Mouse (Mus musculus) erythroblast, embryonic 14.5 days (primary cell): Measurements from ENCODE around the gene Cilp2. TPM values are rescaled to one million over a fixed set of nuclear protein-coding genes. Genes with fewer than 3 reads are reported as not detected.

ENCODE experiments used
- H3K27me3 ChIP-seq: 2 replicates; pipeline ENCODE4 v1.6.1; 2012; ENCODE audit warnings: inconsistent platforms; ENCODE audit not compliant: control insufficient read depth
- H3K36me3 ChIP-seq: 2 replicates; pipeline ENCODE4 v1.6.1; 2012; ENCODE audit warnings: mild to moderate bottlenecking, inconsistent platforms; ENCODE audit not compliant: control insufficient read depth
- H3K4me1 ChIP-seq: 2 replicates; pipeline ENCODE4 v1.6.1; 2012; ENCODE audit warnings: inconsistent platforms; ENCODE audit not compliant: control insufficient read depth
- H3K4me3 ChIP-seq: replicated peaks from 2 replicates; pipeline ENCODE3; 2012; ENCODE audit warnings: moderate library complexity, mild to moderate bottlenecking, inconsistent platforms
- H3K9me3 ChIP-seq: 2 replicates; pipeline ENCODE4 v1.6.1; 2012; ENCODE audit warnings: low read length, inconsistent platforms, mixed read lengths; ENCODE audit not compliant: control insufficient read depth
- GATA1 ChIP-seq: IDR thresholded peaks from 2 replicates; pipeline ENCODE4 v1.6.1; 2012; ENCODE audit warnings: low read length, inconsistent platforms, mixed read lengths
- TAL1 ChIP-seq: IDR thresholded peaks from 3 replicates; pipeline ENCODE4 v1.6.1; 2012; ENCODE audit warnings: low read length, inconsistent platforms, mixed read lengths
- polyA plus RNA-seq: library from polyadenylated mRNA; stranded (reverse); fragments of >175 nt; gene quantifications from 2 replicates; pipeline ENCODE4 v1.2.3, GENCODE M21; 2012

The Cilp2 gene
- polyA plus RNA-seq, 1 experiment: not detected

DNA sequence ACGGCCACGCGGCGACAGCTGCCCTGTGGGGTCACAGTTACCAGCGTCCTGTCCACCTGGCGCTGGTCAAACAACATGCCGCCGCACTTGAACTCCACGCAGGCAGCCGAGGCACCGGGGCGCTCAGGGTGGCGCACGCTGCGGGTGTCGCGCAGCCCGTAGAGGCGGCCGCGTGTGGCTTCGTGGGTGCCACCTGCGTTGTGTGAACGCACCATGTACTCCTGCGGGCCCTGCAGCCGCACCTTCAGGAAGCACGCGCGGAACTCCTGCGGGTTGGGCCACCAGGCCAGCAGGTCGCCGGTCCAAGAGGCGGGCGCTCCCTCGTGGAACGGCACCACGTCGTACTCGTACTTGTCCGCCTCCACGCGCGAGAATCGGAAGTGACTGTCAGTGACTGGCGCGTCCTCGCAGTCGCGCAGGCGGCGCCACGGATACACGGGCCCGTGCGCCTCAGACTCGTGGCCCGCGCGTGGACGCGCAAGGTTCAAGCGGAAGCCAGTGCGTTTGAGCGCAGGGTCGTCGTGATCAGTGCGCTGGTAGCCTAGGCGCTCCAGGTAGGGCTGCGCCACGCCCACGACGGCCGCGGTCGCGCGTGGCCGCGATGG, 6.1 kb downstream of the Cilp2 start:
- peaks cover 15% of the 10 kb centered on the region for H3K4me1 ChIP-seq
- H3K4me3 ChIP-seq: no peak overlapping the region

DNA sequence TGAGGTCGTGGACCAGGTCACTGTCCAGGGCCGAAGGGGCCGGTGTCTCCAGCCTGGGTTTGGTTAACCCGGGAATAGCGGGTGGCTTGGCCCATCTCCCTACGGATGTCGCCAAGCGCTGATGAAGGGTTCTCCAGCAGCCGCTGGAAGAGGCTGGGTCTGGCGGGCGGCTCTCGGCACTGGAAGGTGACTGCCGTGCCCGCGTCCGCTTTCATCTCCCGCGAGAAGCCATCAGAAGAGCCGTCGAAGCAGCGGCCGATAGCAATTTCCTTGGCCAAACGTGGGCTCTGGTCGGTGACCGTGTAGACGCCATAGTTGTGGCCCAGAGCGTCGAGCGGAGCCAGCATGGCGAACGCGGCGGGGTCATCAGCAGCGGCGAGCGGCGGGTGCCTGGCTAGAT, 6.6 kb downstream of the Cilp2 start:
- TF ChIP-seq TAL1 (no peak), GATA1 (no peak)
- peaks cover 76% of the 10 kb centered on the region for H3K27me3 ChIP-seq
- H3K4me1 ChIP-seq: peaks cover 15% of the 10 kb centered on the region
- no peaks in the 10 kb centered on the region for H3K36me3 ChIP-seq
- no peak overlapping the region for H3K4me3 ChIP-seq
- peaks cover 29% of the 10 kb centered on the region for H3K9me3 ChIP-seq

More for the DNA sequence above, 6.1 kb downstream of the Cilp2 start:
- Histone ChIP-seq H3K9me3 (peaks cover 29% of the 10 kb centered on the region), H3K27me3 (peaks cover 81% of the 10 kb centered on the region), H3K36me3 (no peaks in the 10 kb centered on the region)
- TF ChIP-seq GATA1: no peak
- TF ChIP-seq TAL1: no peak

DNA sequence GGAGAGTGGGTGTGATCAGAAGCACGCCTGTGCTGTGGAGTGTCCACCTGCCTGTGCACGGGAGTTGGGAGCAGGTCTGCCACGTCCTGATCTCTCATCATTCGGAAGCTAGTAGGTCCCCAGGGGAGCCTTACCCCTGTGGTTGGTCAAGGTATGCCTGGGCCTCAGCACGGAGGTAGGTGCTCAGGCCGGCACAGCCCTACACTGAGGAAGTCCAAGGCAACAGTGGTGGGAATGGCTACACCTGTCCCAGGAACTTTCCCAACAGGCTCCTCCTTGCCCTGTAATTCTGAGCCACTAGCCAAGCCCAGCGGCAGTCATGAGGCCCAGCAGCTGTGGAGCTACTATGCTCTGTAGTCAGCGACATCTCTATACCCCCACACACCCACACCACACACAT, 7.8 kb downstream of the Cilp2 start:
- H3K36me3 ChIP-seq: no peaks in the 10 kb centered on the region
- H3K4me3 ChIP-seq: no peak overlapping the region
- peaks cover 29% of the 10 kb centered on the region for H3K9me3 ChIP-seq
- no peak for TF ChIP-seq GATA1
- no peak for TF ChIP-seq TAL1
- peaks cover 13% of the 10 kb centered on the region for H3K4me1 ChIP-seq
- H3K27me3 ChIP-seq: peaks cover 64% of the 10 kb centered on the region

DNA sequence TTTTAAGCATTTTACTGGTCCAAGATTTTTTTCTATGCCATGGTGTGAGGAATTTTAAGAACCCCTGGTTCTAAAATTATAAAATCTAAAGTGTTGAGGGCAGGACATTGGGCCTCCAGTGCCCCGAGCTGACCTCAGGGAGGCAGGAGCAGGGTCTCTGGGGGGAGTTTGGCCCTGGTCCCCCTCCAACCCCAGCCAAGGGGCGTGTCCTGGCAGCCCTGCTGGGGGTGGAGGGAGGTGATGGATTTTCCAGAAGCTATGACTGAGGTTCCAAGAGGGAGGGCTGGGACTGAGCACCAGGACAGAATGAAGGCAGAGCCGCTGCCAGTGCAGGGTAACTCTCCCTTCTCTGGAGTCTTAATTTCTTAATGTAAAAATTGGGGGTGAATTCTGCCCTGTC, 9.5 kb downstream of the Cilp2 start:
- H3K4me1 ChIP-seq: peaks cover 13% of the 10 kb centered on the region
- H3K27me3 ChIP-seq: peaks cover 47% of the 10 kb centered on the region
- no peak overlapping the region for H3K4me3 ChIP-seq
- no peaks in the 10 kb centered on the region for H3K36me3 ChIP-seq
- H3K9me3 ChIP-seq: peaks cover 25% of the 10 kb centered on the region
- no peak for TF ChIP-seq TAL1
- no peak for TF ChIP-seq GATA1

DNA sequence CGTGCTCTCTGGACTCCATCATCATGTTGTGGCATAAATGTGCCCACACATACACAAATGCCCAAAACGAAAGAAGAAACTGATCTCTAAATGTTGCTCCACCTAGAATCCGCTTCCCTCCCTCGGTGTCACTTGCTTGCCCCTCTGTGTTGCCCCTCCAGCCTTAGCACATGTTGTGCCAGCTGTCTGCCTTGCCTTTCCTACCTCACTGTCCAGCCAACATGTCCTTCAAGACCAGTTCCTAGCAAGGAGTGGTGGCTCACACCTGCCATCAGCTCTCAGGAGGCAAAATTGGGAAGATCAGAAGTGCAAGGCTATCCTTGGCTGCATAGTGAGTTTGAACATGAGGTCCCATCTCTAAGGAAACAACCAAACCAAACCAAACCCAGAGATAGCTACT, 10.1 kb downstream of the Cilp2 start:
- no peak overlapping the region for H3K4me3 ChIP-seq
- H3K4me1 ChIP-seq: peaks cover 10% of the 10 kb centered on the region
- H3K9me3 ChIP-seq: peaks cover 19% of the 10 kb centered on the region
- TF ChIP-seq GATA1: no peak
- no peak for TF ChIP-seq TAL1
- H3K36me3 ChIP-seq: no peaks in the 10 kb centered on the region
- peaks cover 41% of the 10 kb centered on the region for H3K27me3 ChIP-seq

DNA sequence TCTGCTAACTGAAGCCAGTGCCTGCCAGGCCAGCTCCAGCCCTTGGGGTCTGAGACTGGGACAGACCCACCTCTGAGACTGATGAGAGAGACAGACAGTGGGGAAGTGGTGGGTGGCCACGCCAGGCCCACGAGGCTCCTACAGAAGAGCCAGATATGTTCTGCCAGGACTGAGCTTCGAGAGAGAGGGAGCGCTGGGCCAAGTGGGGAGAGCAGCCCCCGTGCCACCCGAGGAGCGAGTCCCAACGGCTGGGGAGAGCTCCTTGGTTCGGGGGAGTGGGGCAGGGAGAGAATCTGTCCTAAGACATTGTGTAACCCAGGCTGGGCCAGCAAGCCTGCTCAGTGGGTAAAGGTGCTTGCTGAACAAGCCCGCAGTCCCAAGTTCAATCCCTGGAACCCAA, 10.5 kb downstream of the Cilp2 start:
- TF ChIP-seq TAL1 (no peak), GATA1 (no peak)
- peaks cover 6% of the 10 kb centered on the region for H3K4me1 ChIP-seq
- no peaks in the 10 kb centered on the region for H3K36me3 ChIP-seq
- H3K9me3 ChIP-seq: peaks cover 14% of the 10 kb centered on the region
- peaks cover 37% of the 10 kb centered on the region for H3K27me3 ChIP-seq
- no peak overlapping the region for H3K4me3 ChIP-seq

DNA sequence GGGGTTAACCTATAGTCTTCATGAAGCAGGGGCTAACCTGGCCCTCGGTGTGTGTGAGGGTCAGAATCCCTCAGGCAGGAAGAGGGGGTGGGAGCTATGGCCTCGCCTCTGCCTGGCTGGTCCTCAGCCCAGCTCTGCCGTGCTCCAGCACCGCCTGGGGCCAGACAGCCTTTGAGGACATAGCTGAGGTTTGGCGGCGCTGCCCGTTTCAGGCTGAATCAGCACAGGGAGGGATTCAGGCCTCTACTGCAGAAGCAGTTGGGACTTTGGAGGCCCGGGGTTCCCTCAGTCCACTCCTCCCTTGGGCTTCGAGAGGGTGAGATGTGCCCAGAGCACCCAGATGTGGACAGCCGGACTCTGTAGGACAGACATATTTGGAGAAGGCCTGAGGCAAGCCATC, 11.4 kb downstream of the Cilp2 start:
- peaks cover 28% of the 10 kb centered on the region for H3K27me3 ChIP-seq
- H3K4me3 ChIP-seq: no peak overlapping the region
- no peak for TF ChIP-seq GATA1
- TF ChIP-seq TAL1: no peak

DNA sequence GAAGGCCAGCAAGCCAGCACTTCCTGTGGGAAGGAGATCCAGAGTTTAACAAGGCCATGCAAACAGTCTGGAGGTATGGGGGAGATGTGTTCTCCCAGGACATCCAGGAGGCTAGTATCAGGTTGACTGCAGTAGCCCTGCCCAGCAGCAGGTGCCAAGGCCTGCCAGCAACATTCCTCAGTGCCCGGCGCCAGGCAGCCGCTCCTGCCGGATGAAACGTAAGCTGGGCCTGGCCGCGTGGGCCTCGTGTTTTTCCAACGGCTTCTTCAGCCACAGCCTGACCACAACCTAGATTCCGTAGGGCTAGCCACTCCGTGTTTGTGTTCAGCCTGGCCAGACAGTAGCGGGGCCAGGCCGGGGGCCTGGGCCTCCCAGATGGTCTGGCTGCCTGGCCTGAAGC, 12.8 kb downstream of the Cilp2 start:
- no peak for TF ChIP-seq GATA1
- TF ChIP-seq TAL1: no peak
- no peak overlapping the region for H3K4me3 ChIP-seq
- no peaks in the 10 kb centered on the region for H3K4me1 ChIP-seq
- H3K27me3 ChIP-seq: peaks cover 14% of the 10 kb centered on the region
- no peaks in the 10 kb centered on the region for H3K9me3 ChIP-seq
- no peaks in the 10 kb centered on the region for H3K36me3 ChIP-seq

More for the DNA sequence above, 11.4 kb downstream of the Cilp2 start:
- H3K4me1 ChIP-seq: no peaks in the 10 kb centered on the region; the same call in 1 of the 2 replicates
- H3K36me3 ChIP-seq: no peaks in the 10 kb centered on the region
- peaks cover 6% of the 10 kb centered on the region for H3K9me3 ChIP-seq

DNA sequence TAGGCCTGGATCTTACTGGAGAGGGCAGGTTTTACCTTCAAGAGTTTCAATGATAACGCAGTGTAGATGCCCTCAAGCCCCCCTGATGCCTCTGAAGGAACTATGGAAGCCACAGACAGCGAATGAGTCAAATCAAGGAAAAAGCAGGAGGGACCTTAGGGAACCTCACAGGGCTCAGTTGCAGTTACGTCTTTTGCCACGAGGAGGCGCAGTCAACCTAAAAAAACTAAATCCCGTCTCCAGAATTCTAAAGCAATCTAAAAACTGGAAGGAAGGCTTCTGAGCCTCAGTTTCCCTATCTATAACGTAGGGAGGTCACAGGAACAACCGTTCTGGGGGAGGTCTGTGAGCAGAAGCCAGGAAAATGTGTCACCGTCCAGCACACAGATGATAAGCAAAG, 13.3 kb downstream of the Cilp2 start:
- Histone ChIP-seq H3K27me3 (peaks cover 9% of the 10 kb centered on the region), H3K4me1 (no peaks in the 10 kb centered on the region), H3K4me3 (no peak overlapping the region), H3K9me3 (no peaks in the 10 kb centered on the region), H3K36me3 (no peaks in the 10 kb centered on the region)
- TF ChIP-seq GATA1: no peak
- no peak for TF ChIP-seq TAL1

DNA sequence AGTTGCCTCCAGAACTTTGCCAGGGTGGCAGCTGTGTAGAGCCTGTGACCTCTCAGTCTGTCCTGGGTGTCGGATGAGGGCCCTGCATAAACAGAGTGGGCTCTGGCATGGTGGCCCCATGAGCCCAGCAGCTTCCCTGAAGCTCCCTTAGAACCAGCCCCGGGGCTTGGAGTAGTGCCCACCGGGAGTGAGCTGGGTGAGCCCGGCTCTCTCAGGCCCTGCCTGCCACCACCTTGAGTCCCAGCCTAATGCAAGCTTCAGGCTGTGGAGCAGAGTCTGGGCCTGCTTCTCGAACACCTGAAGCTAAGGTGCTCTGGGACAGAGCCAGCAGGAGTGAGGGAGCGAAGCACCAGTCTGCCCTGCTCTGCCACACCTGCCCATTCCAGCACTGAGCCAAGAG, 16.6 kb downstream of the Cilp2 start:
- Histone ChIP-seq H3K9me3 (no peaks in the 10 kb centered on the region), H3K36me3 (no peaks in the 10 kb centered on the region), H3K27me3 (no peaks in the 10 kb centered on the region; the same call in 1 of the 2 replicates), H3K4me3 (no peak overlapping the region), H3K4me1 (no peaks in the 10 kb centered on the region)
- no peak for TF ChIP-seq TAL1
- no peak for TF ChIP-seq GATA1
